Mouse (Mus musculus) adrenal gland, adult (tissue): Measurements from ENCODE around the gene BC025920.

Source experiments
- DNase-seq, 2 experiments: peaks; one replicate each; pipeline ENCODE4 v3.0.0; 2022 to 2023; ENCODE audit warnings: low spot score in 1 of 2; ENCODE audit not compliant: inconsistent age in 2 of 2

Gene BC025920

GRCm38 (mm10) chr10:81641566-81641965 lies 35.5 kb downstream of the BC025920 start:
- peak in 1 of 2 experiments; percentile 6 for DNase-seq

GRCm38 (mm10) chr10:81641978-81642647 lies 36.0 kb downstream of the BC025920 start:
- DNase-seq = peak; percentile 48 to 55

- DNase-seq = no peak
Observed at GRCm38 (mm10) chr10:81642648-81643448, 36.8 kb downstream of the BC025920 start.

GRCm38 (mm10) chr10:81643449-81644055 lies 37.5 kb downstream of the BC025920 start:
- peak; percentile 98 for DNase-seq

GRCm38 (mm10) chr10:81644162-81644561 lies 38.1 kb downstream of the BC025920 start:
- peak in 1 of 2 experiments; percentile 40 for DNase-seq

GRCm38 (mm10) chr10:81644716-81645115 lies 38.6 kb downstream of the BC025920 start:
- peak in 1 of 2 experiments; percentile 39 for DNase-seq

GRCm38 (mm10) chr10:81645391-81645790 lies 39.3 kb downstream of the BC025920 start:
- peak in 1 of 2 experiments; percentile 5 for DNase-seq

- peak in 1 of 2 experiments; percentile 40 for DNase-seq
Observed at GRCm38 (mm10) chr10:81646015-81646555, 40.0 kb downstream of the BC025920 start.

GRCm38 (mm10) chr10:81648803-81649775 lies 43.0 kb downstream of the BC025920 start, which contains the start of gene Gm10778:
Gene Gm10778, plus strand, starts transcription at chr10:81649059.
- peak; percentile 87 to 97 for DNase-seq

- peak; percentile 3 to 17 for DNase-seq
Observed at GRCm38 (mm10) chr10:81655178-81655577, 49.1 kb downstream of the BC025920 start.

- peak in 1 of 2 experiments; percentile 10 for DNase-seq
Observed at GRCm38 (mm10) chr10:81656174-81656573, 50.1 kb downstream of the BC025920 start.
